Mouse (Mus musculus) megakaryocyte, adult 5-6 weeks (primary cell): ENCODE results near the gene St6gal1. TPM values are rescaled to one million over a fixed set of nuclear protein-coding genes. Genes with fewer than 3 reads are reported as not detected.
A peak's percentile ranks its signal among the peaks of the same experiment; 100 is the strongest.

Experiments
- ATAC-seq: 2 replicates; pipeline ENCODE4 v1.8.0; 2016; ENCODE audit warnings: mild to moderate bottlenecking, inconsistent platforms; ENCODE audit not compliant: poor library complexity, severe bottlenecking
- total RNA-seq, 2 experiments: library from RNA; stranded (forward) in 1 of 2; stranded (reverse) in 1 of 2; fragments of 153-499, 151-499 nt in 1 of 2; fragments of 221-1000, 200-1000 nt in 1 of 2; gene quantifications; 2 replicates each; pipeline versions ENCODE4 v1.2.3 to v1.2.4; 2015 to 2017

St6gal1 gene
- total RNA-seq, 2 experiments from 2014 or later = 2.3 to 2.4 TPM

GRCm38 (mm10) chr16:23294747-23295146, 70.2 kb downstream of the St6gal1 start:
- ATAC-seq = no peak

- ATAC-seq = no peak
Measured at GRCm38 (mm10) chr16:23295720-23296119, 71.2 kb downstream of the St6gal1 start.

- no peak for ATAC-seq
Measured at GRCm38 (mm10) chr16:23296721-23297120, 72.2 kb downstream of the St6gal1 start.

GRCm38 (mm10) chr16:23298441-23298840, 73.9 kb downstream of the St6gal1 start:
- no peak for ATAC-seq

- no peak for ATAC-seq
Measured at GRCm38 (mm10) chr16:23298911-23299310, 74.4 kb downstream of the St6gal1 start.

GRCm38 (mm10) chr16:23299904-23300740, 75.6 kb downstream of the St6gal1 start:
- ATAC-seq = no peak

- no peak for ATAC-seq
Measured at GRCm38 (mm10) chr16:23301762-23302161, 77.2 kb downstream of the St6gal1 start.

GRCm38 (mm10) chr16:23305830-23306623, 81.5 kb downstream of the St6gal1 start:
- no peak for ATAC-seq

- peak; percentile 63 for ATAC-seq
Measured at GRCm38 (mm10) chr16:23307142-23307968, 82.8 kb downstream of the St6gal1 start.

- ATAC-seq = no peak
Measured at GRCm38 (mm10) chr16:23308012-23308554, 83.5 kb downstream of the St6gal1 start.

- no peak for ATAC-seq
Measured at GRCm38 (mm10) chr16:23309080-23309479, 84.5 kb downstream of the St6gal1 start.

- ATAC-seq = no peak
Measured at GRCm38 (mm10) chr16:23312604-23313003, 88.1 kb downstream of the St6gal1 start.

GRCm38 (mm10) chr16:23314790-23315189, 90.2 kb downstream of the St6gal1 start:
- peak; percentile 92 for ATAC-seq

GRCm38 (mm10) chr16:23317411-23318047, 93.0 kb downstream of the St6gal1 start:
- no peak for ATAC-seq

GRCm38 (mm10) chr16:23320025-23320424, 95.5 kb downstream of the St6gal1 start:
- ATAC-seq = no peak

- no peak for ATAC-seq
Measured at GRCm38 (mm10) chr16:23320579-23320978, 96.0 kb downstream of the St6gal1 start.

- ATAC-seq = no peak
Measured at GRCm38 (mm10) chr16:23322453-23322852, 97.9 kb downstream of the St6gal1 start.

- ATAC-seq = no peak
Measured at GRCm38 (mm10) chr16:23323915-23324314, 99.4 kb downstream of the St6gal1 start.

GRCm38 (mm10) chr16:23324867-23325650, 100.5 kb downstream of the St6gal1 start:
- no peak for ATAC-seq
